Mouse (Mus musculus) G1E (cell line): ENCODE data around the gene Pdia6. TPM values are rescaled to one million over a fixed set of nuclear protein-coding genes. Genes with fewer than 3 reads are reported as not detected.

Experiments
- ATAC-seq: 2 replicates; pipeline ENCODE4 v1.8.0; 2016; ENCODE audit warnings: mild to moderate bottlenecking; ENCODE audit not compliant: insufficient number of reproducible peaks, poor library complexity, low FRiP score, severe bottlenecking; ENCODE audit errors: extremely low read depth
- DNase-seq: peaks from one replicate; pipeline ENCODE4 v3.0.0; 2012; ENCODE audit warnings: low spot score
- H3K27me3 ChIP-seq: 2 replicates; pipeline ENCODE4 v1.6.1; 2012; ENCODE audit warnings: mild to moderate bottlenecking, low read length, inconsistent platforms; ENCODE audit not compliant: insufficient read depth
- H3K36me3 ChIP-seq: replicated peaks from 2 replicates; pipeline ENCODE3; 2012; ENCODE audit warnings: mild to moderate bottlenecking, inconsistent platforms
- H3K4me1 ChIP-seq: 2 replicates; pipeline ENCODE4 v1.6.1; 2012; ENCODE audit warnings: low read depth, low read length, inconsistent platforms, mixed read lengths; ENCODE audit not compliant: insufficient read depth
- H3K4me3 ChIP-seq: 2 replicates; pipeline ENCODE4 v1.5.1; 2012; ENCODE audit warnings: low read depth, mild to moderate bottlenecking, inconsistent platforms, low read length, moderate library complexity, mixed read lengths
- H3K9me3 ChIP-seq: replicated peaks from 2 replicates; pipeline ENCODE4 v1.6.1; 2012; ENCODE audit warnings: inconsistent platforms
- CTCF ChIP-seq: IDR thresholded peaks from 2 replicates; pipeline ENCODE4 v1.5.1; 2012; ENCODE audit warnings: low read depth, low read length, inconsistent platforms, mixed read lengths
- GATA1 ChIP-seq: IDR thresholded peaks from 2 replicates; pipeline ENCODE4 v1.6.1; 2012; ENCODE audit warnings: borderline replicate concordance, low read length, inconsistent platforms, mixed read lengths
- GATA2 ChIP-seq: IDR thresholded peaks from 2 replicates; pipeline ENCODE4 v1.6.1; 2012; ENCODE audit warnings: low read depth, low read length, inconsistent platforms, borderline replicate concordance
- POLR2AphosphoS5 ChIP-seq: IDR thresholded peaks from 2 replicates; pipeline ENCODE4 v1.6.1; 2012; ENCODE audit warnings: low read depth, low read length, inconsistent platforms; ENCODE audit not compliant: insufficient replicate concordance
- TAL1 ChIP-seq: conservative IDR thresholded peaks from 2 replicates; pipeline ENCODE4 v1.6.1; 2012; ENCODE audit warnings: low read depth, low read length, inconsistent platforms, mixed read lengths
- polyA plus RNA-seq: library from polyadenylated mRNA; stranded (reverse); fragments of >175 nt; gene quantifications from 2 replicates; pipeline ENCODE4 v1.2.3, GENCODE M21; 2012
- total RNA-seq, 2 experiments: library from RNA; stranded (forward) in 1 of 2; stranded (reverse) in 1 of 2; fragments of 200-1000 nt in 1 of 2; fragments of >200 nt in 1 of 2; fragmentation: Nextera tagmentation in 1 of 2; gene quantifications; 2 replicates each; pipeline ENCODE4 v1.2.3; 2014 to 2017

Gene Pdia6
- total and polyA plus RNA-seq, 3 experiments, result 12.3 to 115 (median 43.0) TPM

GRCm38 (mm10) chr12:17318453-17318852 lies 52.1 kb downstream of the Pdia6 start:
- DNase-seq (no peak), ATAC-seq (no peak)
- Histone ChIP-seq H3K4me1 (no peaks in the 10 kb centered on the region), H3K9me3 (no peaks in the 10 kb centered on the region), H3K4me3 (no peak overlapping the region), H3K27me3 (peaks cover 12% of the 10 kb centered on the region), H3K36me3 (no peaks in the 10 kb centered on the region)
- TF ChIP-seq CTCF, result no peak
- TF ChIP-seq POLR2AphosphoS5, result no peak
- no peak for TF ChIP-seq GATA1
- TF ChIP-seq GATA2, result no peak
- no peak for TF ChIP-seq TAL1

- H3K9me3 ChIP-seq, result no peaks in the 10 kb centered on the region
- H3K4me1 ChIP-seq, result no peaks in the 10 kb centered on the region
- peaks cover 22% of the 10 kb centered on the region for H3K27me3 ChIP-seq
- H3K4me3 ChIP-seq, result no peak overlapping the region
- no peak for ATAC-seq
- no peak for TF ChIP-seq GATA2
- TF ChIP-seq POLR2AphosphoS5, result no peak
- TF ChIP-seq TAL1, result no peak
- TF ChIP-seq GATA1, result no peak
- TF ChIP-seq CTCF, result no peak
- no peak for DNase-seq
- H3K36me3 ChIP-seq, result no peaks in the 10 kb centered on the region
Observed at GRCm38 (mm10) chr12:17324549-17325470, 58.5 kb downstream of the Pdia6 start.

GRCm38 (mm10) chr12:17329259-17329658 lies 62.9 kb downstream of the Pdia6 start, which contains the start of gene Atp6v1c2:
Gene Atp6v1c2 (minus strand): TSS chr12:17329359.
- ATAC-seq, result no peak
- Histone ChIP-seq H3K4me3 (no peak within 1 kb of the TSS), H3K4me1 (no peaks in the 10 kb centered on the region), H3K27me3 (peaks cover 15% of the 10 kb centered on the region), H3K36me3 (no peaks in the 10 kb centered on the region), H3K9me3 (no peaks in the 10 kb centered on the region)
- no peak for DNase-seq
- TF ChIP-seq POLR2AphosphoS5, result no peak

- Histone ChIP-seq H3K4me1 (peaks cover 2% of the 10 kb centered on the region; the same call in 1 of the 2 replicates), H3K9me3 (no peaks in the 10 kb centered on the region), H3K36me3 (no peaks in the 10 kb centered on the region), H3K4me3 (no peak overlapping the region), H3K27me3 (peaks cover 5% of the 10 kb centered on the region)
- DNase-seq (no peak), ATAC-seq (no peak)
- TF ChIP-seq CTCF, result no peak
Observed at GRCm38 (mm10) chr12:17333459-17333858, 67.1 kb downstream of the Pdia6 start.

Other genes starting within 250 kb of the Pdia6 start
- gene Kcnf1, start 89.7 kb upstream of the Pdia6 start, total RNA-seq (2014; fragmentation: Nextera tagmentation), result not detected in 2 replicates
- 0.05 TPM in 1 of 2 replicates, not detected in the other for gene Kcnf1, start 89.7 kb upstream of the Pdia6 start, total RNA-seq (2017)
- gene Kcnf1, start 89.7 kb upstream of the Pdia6 start, polyA plus RNA-seq, result not detected in 2 replicates
- not detected in 2 replicates for gene Atp6v1c2, start 62.8 kb downstream of the Pdia6 start, total RNA-seq (2014; fragmentation: Nextera tagmentation)
- gene Atp6v1c2, start 62.8 kb downstream of the Pdia6 start, total RNA-seq (2017), result 0.12 and 0.22 TPM in 2 replicates
- gene Atp6v1c2, start 62.8 kb downstream of the Pdia6 start, polyA plus RNA-seq, result not detected in 2 replicates
- gene Nol10, start 81.9 kb downstream of the Pdia6 start, total RNA-seq (2014; fragmentation: Nextera tagmentation), result 25.7 and 37.8 TPM in 2 replicates
- 12.8 and 18.6 TPM in 2 replicates for gene Nol10, start 81.9 kb downstream of the Pdia6 start, total RNA-seq (2017)
- 4.2 and 10.2 TPM in 2 replicates for gene Nol10, start 81.9 kb downstream of the Pdia6 start, polyA plus RNA-seq